In the genomic region with DNA sequence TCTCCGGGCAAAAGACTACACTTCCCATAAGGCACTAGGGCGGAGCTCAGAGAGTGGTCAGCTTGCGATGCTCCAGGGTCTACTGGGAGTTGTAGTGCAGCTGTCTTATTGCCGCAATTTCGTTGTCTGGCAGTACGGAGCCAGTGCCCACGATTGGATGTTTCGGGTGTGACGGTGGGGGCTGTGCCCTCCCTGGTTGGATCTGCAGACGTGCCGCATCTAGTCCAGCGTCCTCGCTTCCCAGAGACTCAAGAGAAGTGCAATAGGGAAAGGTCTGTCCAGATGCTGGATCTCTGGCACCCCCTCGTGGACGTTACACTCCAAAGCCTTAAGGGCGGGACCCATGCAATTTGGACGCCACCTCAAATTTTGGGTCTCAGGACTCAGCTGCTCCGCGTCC, we compare ENCODE assay signal across 7 mouse cellular contexts. TPM values are rescaled to one million over a fixed set of nuclear protein-coding genes. Genes with fewer than 3 reads are reported as not detected.
DNase-seq lines count a peak whose midpoint lies in the region; ATAC-seq and TF ChIP-seq lines count a peak whose summit lies in the region.

No protein-coding gene starts in this region.

- H3K27me3 ChIP-seq in intestine, embryonic 16.5 days (replicated peaks; ENCODE audit: control insufficient read depth, insufficient read depth, low read length): no peaks in the 10 kb centered on the region
- H3K27me3 ChIP-seq in midbrain, embryonic 12.5 days: no peaks in the 10 kb centered on the region
- no peaks in the 10 kb centered on the region for H3K27me3 ChIP-seq in small intestine, adult 2 months (ENCODE audit: control insufficient read depth, insufficient read depth, low read length)

- peak overlapping the region; percentile 40 for H3K4me3 ChIP-seq in intestine, embryonic 16.5 days (ENCODE audit: low read length)
- H3K4me3 ChIP-seq in midbrain, embryonic 12.5 days: peak overlapping the region; percentile 35
- H3K4me3 ChIP-seq in small intestine, adult 2 months (ENCODE audit: low read depth, low read length): peak overlapping the region; percentile 61

- ATAC-seq in intestine, embryonic 16.5 days: peak; percentile 97
- ATAC-seq in midbrain, embryonic 12.5 days (ENCODE audit: low FRiP score, low read depth): peak; percentile 97

- H3K9me3 ChIP-seq in intestine, embryonic 16.5 days (ENCODE audit: control insufficient read depth, low read length): no peaks in the 10 kb centered on the region
- no peaks in the 10 kb centered on the region for H3K9me3 ChIP-seq in midbrain, embryonic 12.5 days

- peak; percentile 96 for DNase-seq in adrenal gland, adult 8-10 months
- DNase-seq in embryo, embryonic 9.5 days (ENCODE audit: extremely low spot score): peak; percentile 91
- peak; percentile 75 to 94 for DNase-seq in gastrocnemius, postnatal 4 days (ENCODE audit: low spot score in 2 of 2)
- peak; percentile 95 to 97 for DNase-seq in left cerebral cortex, postnatal 36 days (ENCODE audit: low spot score in 2 of 2)

- H3K4me2 ChIP-seq in intestine, embryonic 16.5 days (ENCODE audit: low read depth, low read length): peak overlapping the region; percentile 52
- H3K4me2 ChIP-seq in midbrain, embryonic 12.5 days (replicated peaks): peak overlapping the region; percentile 54

- no peak for TF ChIP-seq POLR2A in small intestine, adult 2 months (IDR thresholded peaks at IDR 0.05; ENCODE audit: low read depth, low read length)

- intact Hi-C loops in left cerebral cortex, postnatal 36 days (cut with DNase I): no loop called here

- WGBS in intestine, embryonic 16.5 days: 4% methylated on average over 19 of the region's 19 CpGs
- WGBS in midbrain, embryonic 12.5 days: 5% methylated on average over 19 of the region's 19 CpGs
- WGBS in small intestine, adult 2 months: 4% methylated on average over 19 of the region's 19 CpGs

- H3K27ac ChIP-seq in intestine, embryonic 16.5 days (ENCODE audit: low read length): no peak overlapping the region
- H3K27ac ChIP-seq in midbrain, embryonic 12.5 days (replicated peaks): peak overlapping the region; percentile 63; the same call in 1 of the 2 replicates
- H3K27ac ChIP-seq in small intestine, adult 2 months (ENCODE audit: insufficient read depth, low read depth, low read length): no peak overlapping the region

- H3K9ac ChIP-seq in intestine, embryonic 16.5 days (ENCODE audit: low read depth, low read length): peak overlapping the region; percentile 36; the same call in 1 of the 2 replicates
- 0 out of 2 replicates have a peak overlapping the region, but pooled peaks have one; percentile 24 for H3K9ac ChIP-seq in midbrain, embryonic 12.5 days (replicated peaks)

- peak; percentile 94 for TF ChIP-seq CTCF in small intestine, adult 2 months (IDR thresholded peaks at IDR 0.05; ENCODE audit: extremely low read depth, insufficient read length, insufficient replicate concordance, low read depth, low read length)

- H3K36me3 ChIP-seq in intestine, embryonic 16.5 days (ENCODE audit: control insufficient read depth, insufficient read depth, low read length): peaks cover 3% of the 10 kb centered on the region
- peaks cover 18% of the 10 kb centered on the region for H3K36me3 ChIP-seq in midbrain, embryonic 12.5 days
- peaks cover 5% of the 10 kb centered on the region; the same call in 1 of the 2 replicates for H3K36me3 ChIP-seq in small intestine, adult 2 months (ENCODE audit: control insufficient read depth, insufficient read depth, low read length)

- no peaks in the 10 kb centered on the region for H3K4me1 ChIP-seq in intestine, embryonic 16.5 days (ENCODE audit: control insufficient read depth, insufficient read depth, low read length)
- H3K4me1 ChIP-seq in midbrain, embryonic 12.5 days: 0 out of 2 replicates have a peak, but pooled peaks cover 3% of the 10 kb centered on the region
- no peaks in the 10 kb centered on the region; the same call in 1 of the 2 replicates for H3K4me1 ChIP-seq in small intestine, adult 2 months (ENCODE audit: control insufficient read depth, insufficient read depth, insufficient read length, low read length)

RNA-seq across cellular contexts. Expression of a gene that starts 19.2 kb away (rescaled TPM):
- 100 to 1,000 TPM; 191 to 306 (median 245) TPM for total RNA-seq in adrenal gland, adult 8-10 months (2022)
- 10 to 100 TPM; 32.2 to 36.3 TPM for total RNA-seq in gastrocnemius, postnatal 4 days (2021)
- polyA plus RNA-seq in intestine, embryonic 16.5 days (2015; fragmentation: Nextera tagmentation; extraction: Ambion mirVana): 59.9 and 65.4 TPM in 2 replicates
- 10 to 100 TPM; 18.8 to 27.5 TPM for total RNA-seq in left cerebral cortex, postnatal 36 days (2021)
- 23.2 and 23.8 TPM in 2 replicates for polyA plus RNA-seq in midbrain, embryonic 12.5 days (2016; fragmentation: Nextera tagmentation; extraction: Ambion mirVana)
- 26.3 and 41.8 TPM in 2 replicates for polyA plus RNA-seq in small intestine, adult 2 months (2012; rRNA removed)

RNA-seq across cellular contexts. Expression of a gene that starts 26.1 kb away (rescaled TPM):
- not detected for total RNA-seq in adrenal gland, adult 8-10 months (2022)
- not detected for total RNA-seq in gastrocnemius, postnatal 4 days (2021)
- polyA plus RNA-seq in intestine, embryonic 16.5 days (2015; fragmentation: Nextera tagmentation; extraction: Ambion mirVana): 0.23 TPM in 1 of 2 replicates, not detected in the other
- not detected for total RNA-seq in left cerebral cortex, postnatal 36 days (2021)
- polyA plus RNA-seq in midbrain, embryonic 12.5 days (2016; fragmentation: Nextera tagmentation; extraction: Ambion mirVana): not detected in 2 replicates
- 0.29 and 4.2 TPM in 2 replicates for polyA plus RNA-seq in small intestine, adult 2 months (2012; rRNA removed)

RNA-seq across cellular contexts. Expression of a gene that starts 27.9 kb away (rescaled TPM):
- not detected for total RNA-seq in adrenal gland, adult 8-10 months (2022)
- not detected for total RNA-seq in gastrocnemius, postnatal 4 days (2021)
- polyA plus RNA-seq in intestine, embryonic 16.5 days (2015; fragmentation: Nextera tagmentation; extraction: Ambion mirVana): 0.48 and 0.61 TPM in 2 replicates
- total RNA-seq in left cerebral cortex, postnatal 36 days (2021): not detected
- polyA plus RNA-seq in midbrain, embryonic 12.5 days (2016; fragmentation: Nextera tagmentation; extraction: Ambion mirVana): not detected in 2 replicates
- polyA plus RNA-seq in small intestine, adult 2 months (2012; rRNA removed): 1.7 and 2.5 TPM in 2 replicates

RNA-seq across cellular contexts. Expression of a gene that starts 32.4 kb away (rescaled TPM):
- under 1 TPM; 0.14 to 0.68 (median 0.38) TPM for total RNA-seq in adrenal gland, adult 8-10 months (2022)
- total RNA-seq in gastrocnemius, postnatal 4 days (2021): under 1 TPM; 0.34 to 0.36 TPM
- polyA plus RNA-seq in intestine, embryonic 16.5 days (2015; fragmentation: Nextera tagmentation; extraction: Ambion mirVana): 0.07 and 0.15 TPM in 2 replicates
- not detected for total RNA-seq in left cerebral cortex, postnatal 36 days (2021)
- 0.18 and 0.31 TPM in 2 replicates for polyA plus RNA-seq in midbrain, embryonic 12.5 days (2016; fragmentation: Nextera tagmentation; extraction: Ambion mirVana)
- polyA plus RNA-seq in small intestine, adult 2 months (2012; rRNA removed): 0.24 and 0.25 TPM in 2 replicates

RNA-seq across cellular contexts. Expression of a gene that starts 34.5 kb away (rescaled TPM):
- 1 to 10 TPM in 2 of 4 experiments, under 1 TPM in 1, not detected in 1; 0.99 to 2.6 (median 2.1) TPM for total RNA-seq in adrenal gland, adult 8-10 months (2022)
- total RNA-seq in gastrocnemius, postnatal 4 days (2021): under 1 TPM; 0.61 to 0.80 TPM
- polyA plus RNA-seq in intestine, embryonic 16.5 days (2015; fragmentation: Nextera tagmentation; extraction: Ambion mirVana): 2.9 and 3.3 TPM in 2 replicates
- total RNA-seq in left cerebral cortex, postnatal 36 days (2021): under 1 TPM in 1 of 2 experiments, not detected in 1; 0.39 TPM
- polyA plus RNA-seq in midbrain, embryonic 12.5 days (2016; fragmentation: Nextera tagmentation; extraction: Ambion mirVana): 0.78 TPM in 1 of 2 replicates, not detected in the other
- 0.20 and 0.25 TPM in 2 replicates for polyA plus RNA-seq in small intestine, adult 2 months (2012; rRNA removed)

Comparison
In these comparisons a context has a peak if more than half of its experiments do, and no peak if none do; other contexts are left out.
1. RNA of a gene that starts 19.2 kb away (total RNA-seq): 191 to 306 TPM in adrenal gland, adult 8-10 months; 32.2 to 36.3 TPM in gastrocnemius, postnatal 4 days and 18.8 to 27.5 TPM in left cerebral cortex, postnatal 36 days; every median in the first group is over 4 times any median in the second.
2. Peak in every context shown above with its lines, with median percentiles within 50 percentile points of each other: DNase-seq and H3K4me3 ChIP-seq.